Mouse (Mus musculus): ENCODE results near the gene Ccdc15.
A peak's percentile ranks its signal among the peaks of the same experiment; 100 is the strongest.

The Ccdc15 gene

GRCm38 (mm10) chr9:37347988-37348642, at the start of gene Ccdc15:
Gene Ccdc15 (minus strand): TSS chr9:37348432.
- DNase-seq (ENCODE audit: low spot score), result peak; percentile 90

GRCm38 (mm10) chr9:37393482-37394131, 45.4 kb upstream of the Ccdc15 start:
- no peak for DNase-seq (ENCODE audit: low spot score)

GRCm38 (mm10) chr9:37392071-37392470, 43.8 kb upstream of the Ccdc15 start:
- DNase-seq (ENCODE audit: low spot score), result no peak

GRCm38 (mm10) chr9:37390891-37391290, 42.7 kb upstream of the Ccdc15 start:
- no peak for DNase-seq (ENCODE audit: low spot score)

GRCm38 (mm10) chr9:37384284-37385182, 36.3 kb upstream of the Ccdc15 start:
- DNase-seq (ENCODE audit: low spot score), result no peak

GRCm38 (mm10) chr9:37383161-37383560, 34.9 kb upstream of the Ccdc15 start:
- no peak for DNase-seq (ENCODE audit: low spot score)

- DNase-seq (ENCODE audit: low spot score), result no peak
These were observed 27.5 kb upstream of the Ccdc15 start for GRCm38 (mm10) chr9:37375718-37376117.

- DNase-seq (ENCODE audit: low spot score), result no peak
These were observed 23.1 kb upstream of the Ccdc15 start for GRCm38 (mm10) chr9:37371232-37371801.

- no peak for DNase-seq (ENCODE audit: low spot score)
These were observed 20.6 kb upstream of the Ccdc15 start for GRCm38 (mm10) chr9:37368860-37369259.

- DNase-seq (ENCODE audit: low spot score), result no peak
These were observed 20.0 kb upstream of the Ccdc15 start for GRCm38 (mm10) chr9:37368081-37368830.

- DNase-seq (ENCODE audit: low spot score), result no peak
These were observed 19.3 kb upstream of the Ccdc15 start, which contains the start of gene Hepacam for GRCm38 (mm10) chr9:37367301-37368080. Gene Hepacam (plus strand): TSS chr9:37367351.

GRCm38 (mm10) chr9:37365706-37366105, 17.5 kb upstream of the Ccdc15 start:
- DNase-seq (ENCODE audit: low spot score), result no peak

GRCm38 (mm10) chr9:37364392-37364791, 16.2 kb upstream of the Ccdc15 start:
- no peak for DNase-seq (ENCODE audit: low spot score)

GRCm38 (mm10) chr9:37363551-37363950, 15.3 kb upstream of the Ccdc15 start:
- no peak for DNase-seq (ENCODE audit: low spot score)

- DNase-seq (ENCODE audit: low spot score), result no peak
These were observed 14.6 kb upstream of the Ccdc15 start for GRCm38 (mm10) chr9:37362881-37363280.

GRCm38 (mm10) chr9:37362084-37362483, 13.9 kb upstream of the Ccdc15 start:
- no peak for DNase-seq (ENCODE audit: low spot score)

GRCm38 (mm10) chr9:37359331-37360220, 11.3 kb upstream of the Ccdc15 start:
- no peak for DNase-seq (ENCODE audit: low spot score)

- DNase-seq (ENCODE audit: low spot score), result no peak
These were observed 10.6 kb upstream of the Ccdc15 start for GRCm38 (mm10) chr9:37358713-37359330.

GRCm38 (mm10) chr9:37354485-37354884, 6.3 kb upstream of the Ccdc15 start:
- DNase-seq (ENCODE audit: low spot score), result no peak

Measured in urinary bladder, postnatal 10 days (tissue).